Mouse (Mus musculus) hindbrain, embryonic 16.5 days (tissue): ENCODE measurements at regions not wholly inside any gene's neighbourhood (a gene's known extent, or its start where the extent isn't known, plus 50 kb on each side); places are given as distances from the start of the nearest gene placed in this dataset.

Experiments used
- ATAC-seq: fragments of 200-750 bp; cut with Nextera tagmentation; 2 replicates; pipeline ENCODE4 v1.8.0; 2017; ENCODE audit warnings: moderate TSS enrichment, moderate library complexity
- H3K27ac ChIP-seq: fragments of 300-500 bp; sonication (generic); 2 replicates; pipeline ENCODE4 v1.5.1; 2014; ENCODE audit warnings: low read depth, mild to moderate bottlenecking, control low read depth, low read length, moderate library complexity
- H3K27me3 ChIP-seq: fragments of 300-500 bp; sonication (generic); replicated peaks from 2 replicates; pipeline ENCODE4 v1.6.1; 2014; ENCODE audit warnings: low read length; ENCODE audit not compliant: control insufficient read depth, insufficient read depth
- H3K36me3 ChIP-seq: fragments of 300-500 bp; sonication (generic); 2 replicates; pipeline ENCODE4 v1.6.1; 2014; ENCODE audit warnings: mild to moderate bottlenecking, low read length, moderate library complexity, mixed read lengths; ENCODE audit not compliant: control insufficient read depth, insufficient read depth
- H3K4me1 ChIP-seq: fragments of 300-500 bp; sonication (generic); 2 replicates; pipeline ENCODE4 v1.6.1; 2014; ENCODE audit warnings: low read depth, low read length; ENCODE audit not compliant: control insufficient read depth, insufficient read depth
- H3K4me2 ChIP-seq: fragments of 300-500 bp; sonication (generic); 2 replicates; pipeline ENCODE4 v1.6.1; 2014; ENCODE audit warnings: mild to moderate bottlenecking, low read length, control low read depth, moderate library complexity
- H3K4me3 ChIP-seq: fragments of 300-500 bp; sonication (generic); 2 replicates; pipeline ENCODE4 v1.5.1; 2014; ENCODE audit warnings: mild to moderate bottlenecking, low read length, control low read depth, moderate library complexity
- H3K9ac ChIP-seq: fragments of 300-500 bp; sonication (generic); 2 replicates; pipeline ENCODE4 v1.6.1; 2014; ENCODE audit warnings: low read depth, mild to moderate bottlenecking, control low read depth, low read length, moderate library complexity
- H3K9me3 ChIP-seq: fragments of 300-500 bp; sonication (generic); 2 replicates; pipeline ENCODE4 v1.6.1; 2014; ENCODE audit warnings: mild to moderate bottlenecking, low read length, moderate library complexity; ENCODE audit not compliant: control insufficient read depth
- WGBS: fragments of 180-500 bp; shearing (Covaris S2); extraction: QIAGEN DNeasy Blood & Tissue Kit; methylation state at CpG from one replicate; pipeline ENCODE4 v1.1.7; 2014; 5-methylcytosine and 5-hydroxymethylcytosine counted together

GRCm38 (mm10) chr2:61245526-61245925 is 282.5 kb upstream of the Rbms1 start:
- Histone ChIP-seq H3K4me1 (no peaks in the 10 kb centered on the region), H3K27ac (no peak overlapping the region), H3K9me3 (no peaks in the 10 kb centered on the region), H3K9ac (no peak overlapping the region), H3K4me3 (no peak overlapping the region), H3K4me2 (no peak overlapping the region), H3K36me3 (no peaks in the 10 kb centered on the region), H3K27me3 (no peaks in the 10 kb centered on the region)
- no peak for ATAC-seq
- whole genome bisulfite sequencing: 88% methylated on average over 7 of the region's 7 CpGs

DNA sequence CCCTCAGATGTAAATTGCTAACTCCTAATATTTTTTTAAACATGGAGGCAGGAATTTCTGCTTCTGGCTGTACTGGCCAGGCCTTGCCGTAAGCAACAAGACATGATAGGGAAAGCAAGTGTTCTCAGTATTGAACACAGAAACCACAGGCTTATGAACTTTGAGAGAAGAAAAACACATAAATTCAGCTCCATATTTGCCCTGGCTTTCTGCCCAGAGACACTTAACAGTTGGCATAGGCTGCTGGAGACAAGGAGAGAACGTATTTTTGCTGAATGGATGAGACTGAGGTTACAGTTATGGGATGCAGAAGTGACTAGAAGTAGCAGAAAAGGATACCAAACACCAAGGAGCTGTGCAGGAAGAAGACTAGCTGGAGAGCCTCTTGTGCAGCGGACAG is 258.7 kb upstream of the Rbms1 start:
- no peak for ATAC-seq
- Histone ChIP-seq H3K27ac (no peak overlapping the region), H3K9me3 (no peaks in the 10 kb centered on the region), H3K27me3 (no peaks in the 10 kb centered on the region), H3K4me1 (no peaks in the 10 kb centered on the region), H3K4me3 (no peak overlapping the region), H3K9ac (no peak overlapping the region), H3K4me2 (no peak overlapping the region), H3K36me3 (no peaks in the 10 kb centered on the region)
- 78% methylated on average over 3 of the region's 3 CpGs for WGBS

DNA sequence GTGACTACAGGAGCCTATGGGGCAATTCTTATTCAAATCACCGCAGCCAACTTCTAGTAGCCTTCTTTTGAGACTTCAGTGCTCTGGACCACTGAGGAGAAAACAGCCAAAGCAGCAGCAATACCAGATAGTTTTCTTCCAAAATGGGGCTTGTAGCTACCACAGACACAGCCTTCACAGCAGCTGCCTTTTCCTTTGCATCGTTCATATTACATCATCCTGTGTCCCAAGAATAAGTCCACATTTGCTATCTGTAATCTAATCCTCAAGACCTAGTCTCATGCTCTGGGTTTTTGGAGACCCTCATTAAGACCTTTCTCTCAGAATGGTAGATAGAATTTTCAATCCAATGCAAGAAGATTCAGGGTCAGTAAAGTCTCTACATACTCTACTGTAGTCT is 258.2 kb upstream of the Rbms1 start:
- WGBS: 85% methylated on average over 2 of the region's 2 CpGs
- no peaks in the 10 kb centered on the region for H3K36me3 ChIP-seq
- ATAC-seq: no peak

GRCm38 (mm10) chr2:61213951-61214350 is 251.0 kb upstream of the Rbms1 start:
- no peak overlapping the region for H3K4me3 ChIP-seq
- no peak overlapping the region for H3K27ac ChIP-seq
- no peak overlapping the region for H3K9ac ChIP-seq
- no peaks in the 10 kb centered on the region for H3K9me3 ChIP-seq
- no peaks in the 10 kb centered on the region for H3K36me3 ChIP-seq
- no peak for ATAC-seq
- H3K4me1 ChIP-seq: no peaks in the 10 kb centered on the region
- 90% methylated on average over 1 of the region's 1 CpGs for WGBS
- no peak overlapping the region for H3K4me2 ChIP-seq
- H3K27me3 ChIP-seq: no peaks in the 10 kb centered on the region

More for the DNA sequence above, 258.2 kb upstream of the Rbms1 start:
- Histone ChIP-seq H3K4me2 (no peak overlapping the region), H3K27me3 (no peaks in the 10 kb centered on the region), H3K9me3 (no peaks in the 10 kb centered on the region), H3K4me1 (no peaks in the 10 kb centered on the region), H3K9ac (no peak overlapping the region), H3K27ac (no peak overlapping the region), H3K4me3 (no peak overlapping the region)

GRCm38 (mm10) chr2:61201387-61201786 is 238.4 kb upstream of the Rbms1 start:
- Histone ChIP-seq H3K27ac (no peak overlapping the region), H3K4me2 (no peak overlapping the region), H3K9me3 (no peaks in the 10 kb centered on the region), H3K9ac (no peak overlapping the region), H3K36me3 (no peaks in the 10 kb centered on the region), H3K4me1 (no peaks in the 10 kb centered on the region), H3K4me3 (no peak overlapping the region), H3K27me3 (no peaks in the 10 kb centered on the region)
- no peak for ATAC-seq

GRCm38 (mm10) chr2:61193976-61194375 is 231.0 kb upstream of the Rbms1 start:
- Histone ChIP-seq H3K4me3 (no peak overlapping the region), H3K27me3 (no peaks in the 10 kb centered on the region), H3K36me3 (no peaks in the 10 kb centered on the region), H3K4me1 (no peaks in the 10 kb centered on the region), H3K9ac (no peak overlapping the region), H3K4me2 (no peak overlapping the region), H3K9me3 (no peaks in the 10 kb centered on the region), H3K27ac (no peak overlapping the region)
- no peak for ATAC-seq
- 57% methylated on average over 2 of the region's 2 CpGs for whole genome bisulfite sequencing

DNA sequence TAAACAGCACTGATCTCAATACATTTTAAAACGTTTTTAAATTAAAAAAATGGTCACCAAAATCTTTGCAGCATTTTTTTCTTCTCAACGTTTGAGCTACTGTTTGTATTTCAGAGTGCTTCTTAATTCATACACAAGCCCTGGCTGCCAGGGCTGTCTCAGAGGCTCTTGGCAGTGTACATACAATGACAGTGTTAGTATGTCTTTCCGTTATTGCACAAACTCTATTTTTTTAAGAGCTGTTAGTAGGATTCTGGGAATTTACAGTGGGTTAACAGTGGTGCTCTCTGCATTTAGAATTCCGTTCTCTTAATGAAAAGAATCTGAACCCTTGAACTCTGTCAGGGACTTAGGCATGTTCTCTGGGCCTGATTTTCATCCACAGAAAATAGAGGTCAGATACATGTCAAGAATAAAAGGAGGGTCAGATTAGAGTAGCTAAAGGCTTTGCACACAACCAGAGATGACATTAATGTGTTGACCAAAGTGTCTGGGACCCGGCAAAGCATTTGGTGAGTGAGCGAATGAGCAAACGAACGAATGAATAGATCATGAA is 219.5 kb upstream of the Rbms1 start:
- H3K4me2 ChIP-seq: no peak overlapping the region
- H3K9me3 ChIP-seq: no peaks in the 10 kb centered on the region
- H3K36me3 ChIP-seq: no peaks in the 10 kb centered on the region
- ATAC-seq: no peak
- H3K9ac ChIP-seq: no peak overlapping the region
- no peak overlapping the region for H3K27ac ChIP-seq
- no peaks in the 10 kb centered on the region for H3K27me3 ChIP-seq
- 54% methylated on average over 8 of the region's 8 CpGs for WGBS
- H3K4me3 ChIP-seq: no peak overlapping the region
- H3K4me1 ChIP-seq: no peaks in the 10 kb centered on the region

- Histone ChIP-seq H3K36me3 (no peaks in the 10 kb centered on the region), H3K27me3 (no peaks in the 10 kb centered on the region), H3K4me2 (no peak overlapping the region), H3K4me1 (no peaks in the 10 kb centered on the region), H3K9ac (no peak overlapping the region), H3K4me3 (no peak overlapping the region), H3K9me3 (no peaks in the 10 kb centered on the region), H3K27ac (no peak overlapping the region)
- ATAC-seq: no peak
- 73% methylated on average over 2 of the region's 2 CpGs for WGBS
Observed at GRCm38 (mm10) chr2:61177801-61178200, 214.8 kb upstream of the Rbms1 start.

- no peaks in the 10 kb centered on the region for H3K36me3 ChIP-seq
- H3K27ac ChIP-seq: no peak overlapping the region
- no peak for ATAC-seq
- no peaks in the 10 kb centered on the region for H3K4me1 ChIP-seq
- H3K27me3 ChIP-seq: no peaks in the 10 kb centered on the region
- no peaks in the 10 kb centered on the region for H3K9me3 ChIP-seq
- H3K4me2 ChIP-seq: no peak overlapping the region
- no peak overlapping the region for H3K9ac ChIP-seq
- H3K4me3 ChIP-seq: no peak overlapping the region
- WGBS: 10% methylated on average over 2 of the region's 2 CpGs
Observed at GRCm38 (mm10) chr2:61176807-61177206, 213.8 kb upstream of the Rbms1 start.

DNA sequence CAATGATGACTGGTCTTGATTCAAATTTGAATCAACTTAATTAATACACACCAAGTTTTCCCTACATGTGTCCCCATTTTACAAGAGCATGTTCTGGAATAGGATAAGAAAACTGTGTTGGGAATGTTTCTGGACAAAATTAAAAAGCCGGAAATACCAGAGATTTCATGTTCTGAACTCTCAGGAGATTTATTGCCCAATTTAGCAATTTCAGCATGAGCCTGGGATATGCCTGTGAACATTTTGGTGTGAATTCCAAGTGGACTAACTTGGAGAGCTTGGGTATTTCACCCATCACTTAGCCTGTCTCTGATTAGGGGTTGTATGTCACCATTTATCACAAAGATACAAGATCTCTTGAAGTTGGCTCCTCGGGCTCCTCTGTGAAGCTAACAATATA is 210.6 kb upstream of the Rbms1 start:
- WGBS: 75% methylated on average over 2 of the region's 2 CpGs
- ATAC-seq: no peak
- H3K4me1 ChIP-seq: no peaks in the 10 kb centered on the region

More for the DNA sequence above, 210.6 kb upstream of the Rbms1 start:
- Histone ChIP-seq H3K4me3 (no peak overlapping the region), H3K27me3 (no peaks in the 10 kb centered on the region), H3K9ac (no peak overlapping the region), H3K9me3 (no peaks in the 10 kb centered on the region), H3K27ac (no peak overlapping the region), H3K36me3 (no peaks in the 10 kb centered on the region), H3K4me2 (no peak overlapping the region)
